Comparison of ENCODE assay signal across 13 mouse cellular contexts in genomic region chr8:86881951-86882350, GRCm38 (mm10). TPM values are rescaled to one million over a fixed set of nuclear protein-coding genes. Genes with fewer than 3 reads are reported as not detected.
DNase-seq lines count a peak whose midpoint lies in the region; ATAC-seq and TF ChIP-seq lines count a peak whose summit lies in the region.
"Had no signal": no experiment of that assay in that cellular context is flagged by ENCODE, and none has a peak within 500 bp of the region (broad histone marks: within the 10 kb centered on the region; RNA-seq: fewer than 3 reads in every experiment).

No protein-coding gene starts in this region.

- no peaks in the 10 kb centered on the region for H3K9me3 ChIP-seq in forebrain, embryonic 13.5 days (replicated peaks)
- H3K9me3 ChIP-seq in forebrain, embryonic 11.5 days (ENCODE audit: control insufficient read depth, low read length): no peaks in the 10 kb centered on the region
- no peaks in the 10 kb centered on the region for H3K9me3 ChIP-seq in liver, embryonic 14.5 days (ENCODE audit: control insufficient read depth, low read length)
- H3K9me3 ChIP-seq: hindbrain, embryonic 13.5 days had no signal

- TF ChIP-seq EP300 in liver, embryonic 14.5 days (IDR thresholded peaks at IDR 0.05; ENCODE audit: low read depth): no peak

- DNase-seq in forebrain, embryonic 11.5 days (ENCODE audit: low spot score): no peak
- DNase-seq in kidney, adult 2 months: peak; percentile 44
- DNase-seq in kidney, postnatal 4 days: no peak
- no peak for DNase-seq in liver, embryonic 14.5 days (ENCODE audit: low read depth in 3 of 3, low spot score in 3 of 3)
- DNase-seq in lung, postnatal 25 days (ENCODE audit: low spot score): no peak
- DNase-seq in spleen, postnatal 10 days (ENCODE audit: low spot score in 2 of 2): no peak
- DNase-seq: cerebellum, adult 18-20 months; thymus, postnatal 14 days had no signal

- TF ChIP-seq CTCF in kidney, adult 2 months (conservative IDR thresholded peaks at IDR 0.05; ENCODE audit: insufficient read depth, insufficient read length, low read depth, low read length): no peak
- TF ChIP-seq CTCF in liver, embryonic 14.5 days (IDR thresholded peaks at IDR 0.05; ENCODE audit: low read depth): no peak

- no peak overlapping the region for H3K4me3 ChIP-seq in forebrain, embryonic 13.5 days
- no peak overlapping the region for H3K4me3 ChIP-seq in forebrain, embryonic 11.5 days (ENCODE audit: low read depth, low read length)
- no peak overlapping the region for H3K4me3 ChIP-seq in kidney, adult 2 months (ENCODE audit: insufficient read depth, low read depth, low read length)
- peak overlapping the region; percentile 4; the same call in 1 of the 2 replicates for H3K4me3 ChIP-seq in brown adipose tissue, adult 24 weeks (ENCODE audit: insufficient read depth, low read depth, low read length)
- no peak overlapping the region for H3K4me3 ChIP-seq in liver, embryonic 14.5 days (ENCODE audit: insufficient read depth in 1 of 2, low read depth in 2 of 2, low read length in 2 of 2)

- no peak overlapping the region; the same call in 1 of the 2 replicates for H3K4me2 ChIP-seq in forebrain, embryonic 13.5 days
- no peak overlapping the region for H3K4me2 ChIP-seq in forebrain, embryonic 11.5 days (ENCODE audit: low read depth, low read length, severe bottlenecking)
- peak overlapping the region; percentile 6; the same call in 1 of the 2 replicates for H3K4me2 ChIP-seq in liver, embryonic 14.5 days (ENCODE audit: low read depth)

- 0 out of 2 replicates have a peak overlapping the region, but pooled peaks have one; percentile 14 for H3K9ac ChIP-seq in forebrain, embryonic 13.5 days
- no peak overlapping the region for H3K9ac ChIP-seq in forebrain, embryonic 11.5 days (ENCODE audit: low read length)
- no peak overlapping the region for H3K9ac ChIP-seq in liver, embryonic 14.5 days (replicated peaks)

- no peak overlapping the region for H3K27ac ChIP-seq in forebrain, embryonic 13.5 days
- H3K27ac ChIP-seq in forebrain, embryonic 11.5 days (ENCODE audit: low read depth, low read length): no peak overlapping the region
- peak overlapping the region; percentile 13; the same call in 1 of the 2 replicates for H3K27ac ChIP-seq in kidney, adult 2 months (ENCODE audit: insufficient read depth, low read depth, low read length)
- peak overlapping the region; percentile 52 for H3K27ac ChIP-seq in brown adipose tissue, adult 24 weeks (replicated peaks; ENCODE audit: low read depth, low read length)
- H3K27ac ChIP-seq in liver, embryonic 14.5 days: no peak overlapping the region
- H3K27ac ChIP-seq: hindbrain, embryonic 13.5 days; kidney, postnatal 0 days had no signal

- peaks cover 7% of the 10 kb centered on the region for H3K36me3 ChIP-seq in forebrain, embryonic 13.5 days (ENCODE audit: poor library complexity, severe bottlenecking)
- H3K36me3 ChIP-seq in forebrain, embryonic 11.5 days (ENCODE audit: control insufficient read depth, insufficient read depth, low read length): no peaks in the 10 kb centered on the region
- H3K36me3 ChIP-seq in kidney, adult 2 months (ENCODE audit: control insufficient read depth, insufficient read depth, low read length): no peaks in the 10 kb centered on the region
- no peaks in the 10 kb centered on the region for H3K36me3 ChIP-seq in liver, embryonic 14.5 days (replicated peaks; ENCODE audit: control insufficient read depth, insufficient read depth, low read depth)

- H3K4me1 ChIP-seq in forebrain, embryonic 13.5 days: peaks cover 32% of the 10 kb centered on the region
- peaks cover 8% of the 10 kb centered on the region for H3K4me1 ChIP-seq in forebrain, embryonic 11.5 days (replicated peaks; ENCODE audit: control insufficient read depth, insufficient read depth, low read length)
- H3K4me1 ChIP-seq in kidney, adult 2 months (ENCODE audit: control insufficient read depth, insufficient read depth, low read length): peaks cover 24% of the 10 kb centered on the region
- H3K4me1 ChIP-seq in brown adipose tissue, adult 24 weeks (ENCODE audit: control insufficient read depth, insufficient read depth, insufficient read length, low read length): peaks cover 42% of the 10 kb centered on the region
- peaks cover 12 to 28% of the 10 kb centered on the region in 2 experiments for H3K4me1 ChIP-seq in liver, embryonic 14.5 days (replicated peaks; ENCODE audit: control insufficient read depth in 2 of 2, insufficient read depth in 2 of 2, low read length in 1 of 2)

- no peaks in the 10 kb centered on the region for H3K27me3 ChIP-seq in forebrain, embryonic 13.5 days
- no peaks in the 10 kb centered on the region for H3K27me3 ChIP-seq in forebrain, embryonic 11.5 days (ENCODE audit: control insufficient read depth, insufficient read depth, low read length)
- no peaks in the 10 kb centered on the region for H3K27me3 ChIP-seq in kidney, adult 2 months (replicated peaks; ENCODE audit: control insufficient read depth, insufficient read depth, low read length)
- no peaks in the 10 kb centered on the region for H3K27me3 ChIP-seq in liver, embryonic 14.5 days (ENCODE audit: control insufficient read depth, insufficient read depth, low read length)
- H3K27me3 ChIP-seq: hindbrain, embryonic 13.5 days had no signal

- 88% methylated on average over 9 of the region's 9 CpGs for WGBS in forebrain, embryonic 13.5 days
- WGBS in forebrain, embryonic 11.5 days: 91% methylated on average over 9 of the region's 9 CpGs
- 34% methylated on average over 9 of the region's 9 CpGs for WGBS in kidney, adult 2 months
- 66% methylated on average over 9 of the region's 9 CpGs for WGBS in liver, embryonic 14.5 days (ENCODE audit: insufficient replicate concordance)

- TF ChIP-seq POLR2A in kidney, adult 2 months (IDR thresholded peaks at IDR 0.05; ENCODE audit: low read depth, low read length): no peak

- no peak for ATAC-seq in forebrain, embryonic 13.5 days
- ATAC-seq in forebrain, embryonic 11.5 days (replicated peaks; ENCODE audit: low FRiP score): no peak
- no peak for ATAC-seq in liver, embryonic 14.5 days (ENCODE audit: insufficient read depth)
- ATAC-seq: forebrain, embryonic 14.5 days had no signal

RNA-seq across cellular contexts. Expression of gene N4bp1, which starts 3.1 kb away (rescaled TPM):
- polyA plus RNA-seq in forebrain, embryonic 13.5 days (2015; fragmentation: Nextera tagmentation; extraction: Ambion mirVana): 9.8 and 10.9 TPM in 2 replicates
- polyA plus RNA-seq in forebrain, embryonic 11.5 days (2014; fragmentation: Nextera tagmentation; extraction: Ambion mirVana): 11.3 and 12.3 TPM in 2 replicates
- 11.3 and 13.2 TPM in 2 replicates for polyA plus RNA-seq in kidney, adult 2 months (2012; rRNA removed)
- polyA plus RNA-seq in brown adipose tissue, adult 24 weeks (2012; ENCODE audit: insufficient read depth, insufficient read length, missing spikeins): 6.3 and 7.4 TPM in 2 replicates
- polyA plus RNA-seq in liver, embryonic 14.5 days (2012; rRNA removed): 2.7 and 3.1 TPM in 2 replicates
- polyA plus RNA-seq in liver, embryonic 14.5 days (2014; fragmentation: Nextera tagmentation; extraction: Ambion mirVana): 2.1 and 2.8 TPM in 2 replicates

Comparison
In these comparisons a context has a peak if more than half of its experiments do, and no peak if none do; other contexts are left out.
1. H3K27ac ChIP-seq: peak in kidney, adult 2 months (single experiment) and brown adipose tissue, adult 24 weeks (single experiment); none in forebrain, embryonic 13.5 days (single experiment), forebrain, embryonic 11.5 days (single experiment) and liver, embryonic 14.5 days (single experiment).